Mouse (Mus musculus) stomach, embryonic 16.5 days (tissue): ENCODE data around the gene Arf6. TPM values are rescaled to one million over a fixed set of nuclear protein-coding genes. Genes with fewer than 3 reads are reported as not detected.
"Not testable (repeated sequence)": the region's sequence is repeated elsewhere in the genome, so short reads cannot be mapped to it uniquely, and the experiment has no call there.

Source experiments
- ATAC-seq: fragments of 200-750 bp; cut with Nextera tagmentation; 2 replicates; pipeline ENCODE4 v1.8.0; 2017; ENCODE audit warnings: moderate number of reproducible peaks, moderate TSS enrichment; ENCODE audit not compliant: insufficient read depth, low FRiP score
- H3K27ac ChIP-seq: fragments of 300-500 bp; sonication (generic); 2 replicates; pipeline ENCODE4 v1.5.1; 2014; ENCODE audit warnings: low read length
- H3K27me3 ChIP-seq: fragments of 300-500 bp; sonication (generic); 2 replicates; pipeline ENCODE4 v1.6.1; 2014; ENCODE audit warnings: low read length, control low read depth, mixed read lengths; ENCODE audit not compliant: control insufficient read depth, insufficient read depth
- H3K36me3 ChIP-seq: fragments of 300-500 bp; sonication (generic); 2 replicates; pipeline ENCODE4 v1.6.1; 2014; ENCODE audit warnings: low read length; ENCODE audit not compliant: control insufficient read depth, insufficient read depth
- H3K4me1 ChIP-seq: fragments of 300-500 bp; sonication (generic); 2 replicates; pipeline ENCODE4 v1.6.1; 2014; ENCODE audit warnings: low read length, control low read depth, mixed read lengths; ENCODE audit not compliant: control insufficient read depth, insufficient read depth
- H3K4me2 ChIP-seq: fragments of 300-500 bp; sonication (generic); 2 replicates; pipeline ENCODE4 v1.6.1; 2014; ENCODE audit warnings: low read depth, low read length, mixed read lengths
- H3K4me3 ChIP-seq: fragments of 300-500 bp; sonication (generic); replicated peaks from 2 replicates; pipeline ENCODE4 v1.5.1; 2014; ENCODE audit warnings: mild to moderate bottlenecking, low read length
- H3K9ac ChIP-seq: fragments of 300-500 bp; sonication (generic); 2 replicates; pipeline ENCODE4 v1.6.1; 2014; ENCODE audit warnings: low read length
- H3K9me3 ChIP-seq: fragments of 300-500 bp; sonication (generic); replicated peaks from 2 replicates; pipeline ENCODE4 v1.6.1; 2016; ENCODE audit warnings: low read length, control low read depth; ENCODE audit not compliant: control insufficient read depth
- WGBS: fragments of 180-500 bp; shearing (Covaris S2); extraction: QIAGEN DNeasy Blood & Tissue Kit; methylation state at CpG from one replicate; pipeline ENCODE4 v1.1.7; 2014; 5-methylcytosine and 5-hydroxymethylcytosine counted together
- polyA plus RNA-seq: library from polyadenylated mRNA; unstranded; fragments of >200 nt; fragmentation: Nextera tagmentation; extraction: Ambion mirVana; gene quantifications from 2 replicates; pipeline ENCODE4 v1.2.1, GENCODE M21; 2015

Gene Arf6
- polyA plus RNA-seq, 1 experiment from 2014 or later = 42.3 TPM

DNA sequence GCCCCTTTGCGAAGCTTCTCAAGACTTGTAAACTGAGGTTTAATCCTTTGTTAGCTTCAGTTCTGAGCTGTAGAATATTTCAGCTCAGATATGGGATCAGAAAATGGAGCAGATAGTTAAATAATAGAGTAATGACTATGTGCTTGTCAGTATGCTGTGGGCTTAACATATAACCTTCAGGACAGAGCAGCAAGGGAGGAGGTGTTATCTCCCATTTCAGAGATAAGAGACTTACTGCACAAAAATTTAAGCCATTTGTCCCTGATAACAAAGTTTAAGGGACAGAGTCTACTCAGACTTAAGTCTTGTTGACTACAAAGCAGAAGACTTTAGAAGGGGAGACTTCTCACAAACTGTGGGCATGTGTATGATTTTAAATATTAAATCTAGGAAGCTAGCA lies 10.9 kb downstream of the Arf6 start:
- H3K36me3 ChIP-seq = no peaks in the 10 kb centered on the region
- H3K4me3 ChIP-seq = no peak overlapping the region
- no peaks in the 10 kb centered on the region for H3K4me1 ChIP-seq
- no peak overlapping the region for H3K27ac ChIP-seq
- WGBS = 83% methylated on average over 1 of the region's 1 CpGs
- no peaks in the 10 kb centered on the region for H3K27me3 ChIP-seq
- H3K9me3 ChIP-seq = no peaks in the 10 kb centered on the region
- ATAC-seq = no peak
- H3K9ac ChIP-seq = no peak overlapping the region
- no peak overlapping the region for H3K4me2 ChIP-seq

DNA sequence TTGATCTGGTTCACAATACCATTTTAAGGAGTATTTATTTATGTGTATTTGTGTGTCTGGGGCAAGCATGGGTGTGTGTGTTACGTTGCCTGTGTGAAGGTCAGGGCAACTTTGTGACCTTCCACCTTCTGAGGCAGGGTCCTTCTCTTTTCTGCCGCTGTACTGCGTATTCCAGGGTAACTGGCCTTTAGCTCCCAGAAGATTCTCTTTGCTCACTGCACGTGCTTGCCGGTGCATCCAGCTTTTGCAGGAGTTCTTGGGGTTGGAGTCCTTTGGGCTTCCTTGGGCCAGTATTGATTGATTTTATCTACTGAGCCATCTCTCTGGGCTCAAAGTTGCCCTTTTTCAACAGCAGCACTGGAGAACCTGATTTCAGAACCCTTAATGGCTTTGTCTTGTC lies 12.7 kb downstream of the Arf6 start:
- H3K9ac ChIP-seq = no peak overlapping the region
- no peak for ATAC-seq
- 77% methylated on average over 5 of the region's 5 CpGs for WGBS
- no peaks in the 10 kb centered on the region for H3K27me3 ChIP-seq
- no peaks in the 10 kb centered on the region for H3K36me3 ChIP-seq
- H3K9me3 ChIP-seq = no peaks in the 10 kb centered on the region
- no peak overlapping the region for H3K27ac ChIP-seq
- H3K4me1 ChIP-seq = no peaks in the 10 kb centered on the region
- no peak overlapping the region for H3K4me3 ChIP-seq
- H3K4me2 ChIP-seq = no peak overlapping the region

DNA sequence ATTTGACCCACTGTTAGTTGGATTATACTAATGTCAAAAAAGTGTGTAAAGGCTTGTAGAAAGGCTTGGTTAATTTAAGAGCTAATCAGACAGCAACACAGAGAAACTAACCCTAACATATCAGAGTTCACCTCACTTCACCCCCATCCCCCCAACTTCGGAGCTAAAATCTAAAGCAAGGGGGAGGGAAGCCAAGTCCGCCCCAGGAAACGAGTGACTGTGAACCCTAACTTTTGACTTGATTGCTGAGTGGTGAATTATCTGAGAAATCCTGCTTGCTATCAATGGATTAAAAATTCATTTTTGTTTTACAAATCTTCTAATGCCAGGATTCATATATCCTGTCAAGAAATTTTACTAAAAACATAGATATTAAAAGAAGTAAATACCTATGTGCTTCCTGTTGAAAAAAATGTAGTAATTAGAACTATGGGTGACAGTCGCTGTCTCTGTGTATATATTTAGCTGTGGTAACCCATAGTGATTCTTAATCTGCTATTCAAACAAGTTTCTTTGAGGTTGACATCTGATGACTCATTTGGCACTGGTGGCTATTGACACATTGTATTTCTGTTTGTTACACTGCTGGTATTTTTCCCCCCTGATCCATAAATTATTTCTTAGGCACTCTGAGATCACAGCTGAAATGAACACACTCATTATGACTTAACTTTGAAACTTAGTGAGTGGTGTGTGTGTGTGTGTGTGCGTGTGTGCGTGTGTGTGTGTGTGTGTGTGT lies 13.8 kb downstream of the Arf6 start:
- ATAC-seq = no peak
- Histone ChIP-seq H3K4me3 (no peak overlapping the region), H3K4me2 (no peak overlapping the region), H3K9ac (no peak overlapping the region), H3K36me3 (no peaks in the 10 kb centered on the region), H3K27ac (no peak overlapping the region), H3K9me3 (no peaks in the 10 kb centered on the region), H3K27me3 (no peaks in the 10 kb centered on the region), H3K4me1 (no peaks in the 10 kb centered on the region)
- WGBS = 72% methylated on average over 6 of the region's 6 CpGs

DNA sequence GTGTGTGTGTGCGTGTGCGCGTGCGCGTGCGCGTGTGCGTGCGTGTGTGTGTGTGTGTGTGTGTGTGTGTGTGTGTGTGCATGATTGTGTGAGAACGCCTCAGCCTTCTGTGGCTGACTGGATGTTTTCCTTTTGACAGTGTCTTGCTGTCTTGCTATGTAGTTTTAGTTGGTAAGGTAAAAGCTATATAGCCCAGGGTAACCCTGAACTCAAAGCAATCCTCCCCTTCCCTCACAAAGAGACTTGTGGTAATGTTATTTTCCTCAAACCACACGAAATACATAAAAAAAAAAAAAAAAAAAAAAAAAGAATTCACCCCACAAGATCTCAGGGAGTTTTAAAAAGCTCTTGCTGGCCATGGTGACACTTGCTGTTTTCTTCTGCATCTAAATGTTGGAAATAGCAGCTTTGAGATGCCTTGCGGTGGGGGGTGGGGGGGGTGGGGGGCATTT lies 14.4 kb downstream of the Arf6 start:
- not testable (repeated sequence) for H3K9ac ChIP-seq, H3K4me1 ChIP-seq, ATAC-seq, H3K4me2 ChIP-seq, H3K4me3 ChIP-seq, H3K36me3 ChIP-seq, H3K27ac ChIP-seq, H3K27me3 ChIP-seq, H3K9me3 ChIP-seq
- WGBS = 79% methylated on average over 12 of the region's 12 CpGs

DNA sequence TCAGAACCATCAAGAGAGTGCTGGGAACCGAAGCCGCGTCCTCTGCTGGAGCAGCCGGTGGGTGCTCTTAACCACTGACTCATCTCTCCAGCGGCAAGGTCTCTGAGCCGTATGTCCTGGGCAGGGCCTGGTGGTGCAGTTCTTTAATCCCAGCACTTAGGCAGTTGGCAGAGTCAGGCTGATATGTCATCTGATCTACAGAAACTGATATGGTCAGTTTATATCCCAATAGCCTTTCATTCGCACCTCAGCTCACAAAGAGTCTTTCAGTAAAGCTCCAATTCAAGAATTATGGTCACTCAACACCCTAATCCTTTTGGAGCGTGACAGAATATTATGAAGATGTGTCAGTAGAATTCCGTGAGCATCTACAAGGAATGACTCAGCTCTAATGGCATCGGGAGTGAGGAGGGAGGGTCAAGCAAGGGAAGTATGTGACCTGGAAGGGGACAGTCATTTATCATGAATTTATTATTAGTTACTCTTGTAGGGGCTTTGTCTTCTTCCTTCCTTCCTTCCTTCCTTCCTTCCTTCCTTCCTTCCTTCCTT lies 16.4 kb downstream of the Arf6 start:
- no peak overlapping the region for H3K27ac ChIP-seq
- H3K36me3 ChIP-seq = no peaks in the 10 kb centered on the region
- ATAC-seq = no peak
- no peaks in the 10 kb centered on the region for H3K27me3 ChIP-seq
- no peak overlapping the region for H3K9ac ChIP-seq
- WGBS = 90% methylated on average over 10 of the region's 10 CpGs
- H3K4me2 ChIP-seq = no peak overlapping the region
- H3K4me1 ChIP-seq = no peaks in the 10 kb centered on the region
- H3K9me3 ChIP-seq = no peaks in the 10 kb centered on the region
- no peak overlapping the region for H3K4me3 ChIP-seq

DNA sequence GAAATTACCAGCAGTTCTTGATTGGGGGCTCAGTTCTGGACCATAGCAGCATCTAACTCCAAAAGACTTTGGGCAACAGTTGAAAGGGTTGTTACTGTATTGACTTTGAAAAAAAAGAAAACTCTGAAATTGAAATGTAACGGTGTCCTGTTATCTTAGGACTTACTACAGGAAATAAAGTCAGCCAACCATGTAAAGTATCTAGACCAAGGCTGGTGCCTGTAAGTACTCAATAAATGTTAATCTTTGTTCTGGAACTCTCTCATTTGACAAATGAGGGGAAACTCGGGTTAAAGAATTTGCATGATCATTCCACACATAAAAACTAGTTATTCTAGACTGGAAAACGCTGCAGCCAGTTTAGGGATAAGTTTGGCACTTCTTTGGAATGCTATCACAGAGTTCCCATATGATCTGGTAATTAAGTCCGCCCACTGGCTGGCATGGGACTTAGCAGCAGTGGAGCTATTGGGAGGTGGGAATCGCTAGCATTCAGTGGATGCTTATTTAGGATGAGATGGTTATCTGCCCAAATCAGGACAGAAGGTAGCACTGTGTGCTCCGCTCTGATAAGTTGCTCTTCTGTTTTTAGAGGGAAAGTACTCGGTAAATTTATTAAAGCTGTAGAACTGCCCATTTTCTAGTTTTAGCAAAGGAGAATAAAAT lies 17.5 kb downstream of the Arf6 start:
- H3K27ac ChIP-seq = no peak overlapping the region
- no peaks in the 10 kb centered on the region for H3K9me3 ChIP-seq
- H3K4me1 ChIP-seq = no peaks in the 10 kb centered on the region
- ATAC-seq = no peak
- H3K4me3 ChIP-seq = no peak overlapping the region
- H3K36me3 ChIP-seq = no peaks in the 10 kb centered on the region
- no peak overlapping the region for H3K9ac ChIP-seq
- H3K4me2 ChIP-seq = no peak overlapping the region
- H3K27me3 ChIP-seq = no peaks in the 10 kb centered on the region
- whole genome bisulfite sequencing = 66% methylated on average over 7 of the region's 7 CpGs

DNA sequence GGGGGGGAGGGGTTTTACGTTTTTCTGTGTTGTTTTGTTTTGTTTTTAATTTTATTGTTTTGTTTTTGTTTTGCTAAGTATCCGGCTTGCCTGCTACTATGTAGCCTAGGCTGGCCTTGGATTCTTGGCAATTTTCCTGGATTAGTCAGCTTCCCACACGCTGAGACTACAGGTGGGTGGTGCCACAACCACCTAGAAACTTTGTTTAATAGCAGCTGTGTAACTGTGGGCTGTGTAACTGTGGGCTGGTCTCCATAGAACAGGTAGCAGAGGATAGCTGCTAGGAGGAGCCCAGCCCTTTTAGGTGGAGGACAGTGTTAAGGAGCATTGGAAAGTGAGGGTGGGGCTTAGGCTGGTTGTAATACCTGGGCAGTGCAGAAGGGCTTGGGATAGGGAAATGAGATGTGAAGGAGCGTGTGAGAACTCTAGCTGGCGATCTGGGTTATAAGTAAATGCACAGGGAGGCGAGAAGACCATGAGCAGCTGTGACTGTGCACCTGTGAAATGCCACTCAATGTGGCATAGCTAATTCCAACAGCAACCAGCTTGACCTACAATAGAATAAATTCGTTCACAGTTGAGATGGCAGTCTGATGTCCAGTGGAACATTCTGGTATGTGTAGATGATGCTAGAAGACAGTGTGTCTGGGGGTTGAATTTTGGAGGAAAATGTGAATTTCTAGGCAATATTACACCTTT lies 18.2 kb downstream of the Arf6 start:
- no peaks in the 10 kb centered on the region for H3K9me3 ChIP-seq
- H3K4me3 ChIP-seq = no peak overlapping the region
- 69% methylated on average over 7 of the region's 7 CpGs for WGBS
- no peak overlapping the region for H3K27ac ChIP-seq
- peak; percentile 29; the same call in 1 of the 2 replicates for ATAC-seq
- H3K4me2 ChIP-seq = no peak overlapping the region
- H3K4me1 ChIP-seq = no peaks in the 10 kb centered on the region
- H3K27me3 ChIP-seq = no peaks in the 10 kb centered on the region
- H3K9ac ChIP-seq = no peak overlapping the region
- H3K36me3 ChIP-seq = no peaks in the 10 kb centered on the region

DNA sequence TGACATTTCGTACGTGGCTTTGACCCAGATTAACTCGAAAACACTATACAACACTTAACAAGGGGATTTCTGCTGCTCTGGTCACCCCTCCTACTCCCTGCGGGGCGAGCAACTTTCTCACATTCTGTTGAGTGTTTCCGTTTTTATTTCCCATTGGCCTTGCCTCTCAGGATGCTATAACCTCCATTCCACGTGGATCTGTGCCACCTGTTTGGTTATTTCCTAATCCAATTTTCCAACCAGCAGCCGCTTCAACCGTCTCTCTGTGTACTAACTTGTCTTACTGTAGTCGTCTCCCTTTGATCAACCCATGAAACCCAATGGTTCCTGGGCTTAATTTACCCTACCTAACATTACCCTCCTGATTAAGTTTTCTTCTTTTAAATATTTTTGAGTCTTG lies 21.1 kb downstream of the Arf6 start:
- H3K36me3 ChIP-seq = no peaks in the 10 kb centered on the region
- 78% methylated on average over 10 of the region's 10 CpGs for WGBS
- H3K27me3 ChIP-seq = no peaks in the 10 kb centered on the region
- H3K4me1 ChIP-seq = no peaks in the 10 kb centered on the region
- H3K4me3 ChIP-seq = no peak overlapping the region
- ATAC-seq = no peak
- H3K9me3 ChIP-seq = no peaks in the 10 kb centered on the region
- H3K9ac ChIP-seq = no peak overlapping the region
- H3K4me2 ChIP-seq = no peak overlapping the region
- no peak overlapping the region for H3K27ac ChIP-seq

DNA sequence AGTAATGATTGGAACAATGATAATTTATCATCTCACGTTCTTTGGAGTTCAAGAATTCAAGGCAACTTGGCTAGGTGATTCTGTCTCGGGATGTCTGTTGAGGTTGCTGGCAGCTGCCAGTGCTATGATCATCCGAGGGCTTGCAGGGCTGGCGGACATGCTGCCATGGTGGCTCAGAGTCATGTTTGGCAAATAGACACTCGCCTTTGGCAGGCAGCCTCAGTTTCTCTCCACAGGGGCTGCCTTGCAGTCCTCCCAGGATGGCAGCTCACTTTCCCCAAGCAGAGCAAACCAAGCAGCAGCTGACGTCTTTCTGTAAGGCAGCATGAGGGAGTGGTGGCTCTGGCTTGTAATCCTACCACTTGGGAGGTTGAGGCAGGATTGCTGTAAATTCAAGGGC lies 22.5 kb downstream of the Arf6 start:
- Histone ChIP-seq H3K4me1 (no peaks in the 10 kb centered on the region), H3K4me3 (no peak overlapping the region), H3K9me3 (no peaks in the 10 kb centered on the region), H3K27me3 (no peaks in the 10 kb centered on the region), H3K27ac (no peak overlapping the region), H3K4me2 (no peak overlapping the region), H3K36me3 (no peaks in the 10 kb centered on the region), H3K9ac (no peak overlapping the region)
- no peak for ATAC-seq
- 82% methylated on average over 6 of the region's 6 CpGs for WGBS
